Mouse (Mus musculus) midbrain, embryonic 12.5 days (tissue): ENCODE results near the gene Asgr1. TPM values are rescaled to one million over a fixed set of nuclear protein-coding genes. Genes with fewer than 3 reads are reported as not detected.

Source experiments
- ATAC-seq: fragments of 200-750 bp; cut with Nextera tagmentation; 2 replicates; pipeline ENCODE4 v1.8.0; 2017; ENCODE audit warnings: low read depth, moderate TSS enrichment, moderate library complexity; ENCODE audit not compliant: low FRiP score
- H3K27ac ChIP-seq: fragments of 300-500 bp; sonication (generic); replicated peaks from 2 replicates; pipeline ENCODE4 v1.5.1; 2016; ENCODE audit warnings: mild to moderate bottlenecking
- H3K27me3 ChIP-seq: fragments of 300-500 bp; sonication (generic); 2 replicates; pipeline ENCODE4 v1.6.1; 2016; ENCODE audit warnings: mild to moderate bottlenecking
- H3K36me3 ChIP-seq: fragments of 300-500 bp; sonication (generic); 2 replicates; pipeline ENCODE4 v1.6.1; 2016
- H3K4me1 ChIP-seq: fragments of 300-500 bp; sonication (generic); 2 replicates; pipeline ENCODE4 v1.6.1; 2016
- H3K4me2 ChIP-seq: fragments of 300-500 bp; sonication (generic); replicated peaks from 2 replicates; pipeline ENCODE4 v1.6.1; 2016; ENCODE audit warnings: mild to moderate bottlenecking, moderate library complexity
- H3K4me3 ChIP-seq: fragments of 300-500 bp; sonication (generic); 2 replicates; pipeline ENCODE4 v1.5.1; 2016; ENCODE audit warnings: mild to moderate bottlenecking
- H3K9ac ChIP-seq: fragments of 300-500 bp; sonication (generic); replicated peaks from 2 replicates; pipeline ENCODE4 v1.6.1; 2016; ENCODE audit warnings: mild to moderate bottlenecking, moderate library complexity
- H3K9me3 ChIP-seq: fragments of 300-500 bp; sonication (generic); 2 replicates; pipeline ENCODE4 v1.6.1; 2016; ENCODE audit warnings: mild to moderate bottlenecking
- WGBS: fragments of 180-500 bp; shearing (Covaris S2); methylation state at CpG from one replicate; pipeline ENCODE4 v1.1.7; 2016; 5-methylcytosine and 5-hydroxymethylcytosine counted together
- polyA plus RNA-seq: library from polyadenylated mRNA; unstranded; fragments of >200 nt; fragmentation: Nextera tagmentation; extraction: Ambion mirVana; gene quantifications from 2 replicates; pipeline ENCODE4 v1.2.1, GENCODE M21; 2016

Asgr1 gene
- polyA plus RNA-seq, 1 experiment from 2014 or later = 0.89 TPM

GRCm38 (mm10) chr11:70075581-70075980 lies 21.7 kb downstream of the Asgr1 start:
- WGBS = 88% methylated on average over 6 of the region's 6 CpGs
- H3K27ac ChIP-seq = no peak overlapping the region

GRCm38 (mm10) chr11:70077441-70077840 lies 23.6 kb downstream of the Asgr1 start:
- no peaks in the 10 kb centered on the region for H3K9me3 ChIP-seq
- no peaks in the 10 kb centered on the region for H3K4me1 ChIP-seq
- no peak overlapping the region for H3K4me2 ChIP-seq
- no peak overlapping the region for H3K4me3 ChIP-seq
- H3K36me3 ChIP-seq = no peaks in the 10 kb centered on the region
- 77% methylated on average over 1 of the region's 3 CpGs for WGBS
- H3K27ac ChIP-seq = no peak overlapping the region
- H3K9ac ChIP-seq = no peak overlapping the region
- ATAC-seq = no peak
- H3K27me3 ChIP-seq = no peaks in the 10 kb centered on the region

More at GRCm38 (mm10) chr11:70075581-70075980, 21.7 kb downstream of the Asgr1 start:
- no peak for ATAC-seq
- H3K36me3 ChIP-seq = no peaks in the 10 kb centered on the region
- no peak overlapping the region for H3K4me2 ChIP-seq
- no peaks in the 10 kb centered on the region for H3K27me3 ChIP-seq
- no peak overlapping the region for H3K4me3 ChIP-seq
- no peaks in the 10 kb centered on the region for H3K9me3 ChIP-seq
- H3K4me1 ChIP-seq = no peaks in the 10 kb centered on the region
- H3K9ac ChIP-seq = no peak overlapping the region

GRCm38 (mm10) chr11:70079175-70079574 lies 25.3 kb downstream of the Asgr1 start:
- Histone ChIP-seq H3K9ac (no peak overlapping the region), H3K4me1 (no peaks in the 10 kb centered on the region), H3K4me3 (no peak overlapping the region), H3K9me3 (no peaks in the 10 kb centered on the region), H3K4me2 (no peak overlapping the region), H3K36me3 (no peaks in the 10 kb centered on the region), H3K27me3 (no peaks in the 10 kb centered on the region), H3K27ac (no peak overlapping the region)
- no peak for ATAC-seq
- 70% methylated on average over 6 of the region's 6 CpGs for WGBS

GRCm38 (mm10) chr11:70079928-70080327 lies 26.0 kb downstream of the Asgr1 start:
- no peaks in the 10 kb centered on the region for H3K27me3 ChIP-seq
- no peaks in the 10 kb centered on the region for H3K9me3 ChIP-seq
- H3K4me1 ChIP-seq = no peaks in the 10 kb centered on the region
- WGBS = 83% methylated on average over 7 of the region's 7 CpGs
- H3K4me3 ChIP-seq = no peak overlapping the region
- H3K4me2 ChIP-seq = no peak overlapping the region
- no peak overlapping the region for H3K9ac ChIP-seq
- no peak for ATAC-seq
- H3K27ac ChIP-seq = no peak overlapping the region
- no peaks in the 10 kb centered on the region for H3K36me3 ChIP-seq

GRCm38 (mm10) chr11:70080803-70081590 lies 27.1 kb downstream of the Asgr1 start:
- H3K9me3 ChIP-seq = no peaks in the 10 kb centered on the region
- no peak overlapping the region for H3K4me2 ChIP-seq
- no peak overlapping the region for H3K27ac ChIP-seq
- no peak overlapping the region for H3K4me3 ChIP-seq
- H3K36me3 ChIP-seq = no peaks in the 10 kb centered on the region
- H3K4me1 ChIP-seq = no peaks in the 10 kb centered on the region
- no peaks in the 10 kb centered on the region for H3K27me3 ChIP-seq
- no peak for ATAC-seq
- WGBS = 82% methylated on average over 15 of the region's 15 CpGs
- H3K9ac ChIP-seq = no peak overlapping the region

- 87% methylated on average over 8 of the region's 8 CpGs for WGBS
- no peak for ATAC-seq
- Histone ChIP-seq H3K9me3 (no peaks in the 10 kb centered on the region), H3K27ac (no peak overlapping the region), H3K9ac (no peak overlapping the region), H3K4me1 (no peaks in the 10 kb centered on the region), H3K27me3 (no peaks in the 10 kb centered on the region), H3K4me3 (no peak overlapping the region), H3K36me3 (no peaks in the 10 kb centered on the region), H3K4me2 (no peak overlapping the region)
Measured at GRCm38 (mm10) chr11:70084563-70084962, 30.7 kb downstream of the Asgr1 start.

- H3K4me1 ChIP-seq = no peaks in the 10 kb centered on the region
- no peaks in the 10 kb centered on the region for H3K36me3 ChIP-seq
- no peak within 1 kb of the TSS for H3K4me2 ChIP-seq
- H3K4me3 ChIP-seq = no peak within 1 kb of the TSS
- H3K9me3 ChIP-seq = no peaks in the 10 kb centered on the region
- no peak within 1 kb of the TSS for H3K27ac ChIP-seq
- H3K27me3 ChIP-seq = no peaks in the 10 kb centered on the region
- no peak within 1 kb of the TSS for H3K9ac ChIP-seq
- ATAC-seq = no peak
- 85% methylated on average over 12 of the region's 12 CpGs for WGBS
Measured at GRCm38 (mm10) chr11:70091986-70092783, 38.3 kb downstream of the Asgr1 start, which contains the start of gene Asgr2. TSS of gene Asgr2 (plus strand) at chr11:70092644.

GRCm38 (mm10) chr11:70097396-70097795 lies 43.5 kb downstream of the Asgr1 start:
- Histone ChIP-seq H3K9me3 (0 out of 2 replicates have a peak, but pooled peaks cover 5% of the 10 kb centered on the region), H3K36me3 (no peaks in the 10 kb centered on the region), H3K27me3 (no peaks in the 10 kb centered on the region), H3K4me3 (no peak overlapping the region), H3K4me1 (no peaks in the 10 kb centered on the region), H3K27ac (no peak overlapping the region), H3K9ac (no peak overlapping the region), H3K4me2 (no peak overlapping the region)
- WGBS = 89% methylated on average over 11 of the region's 11 CpGs
- ATAC-seq = no peak

GRCm38 (mm10) chr11:70099102-70099501 lies 45.2 kb downstream of the Asgr1 start:
- Histone ChIP-seq H3K4me1 (no peaks in the 10 kb centered on the region), H3K36me3 (no peaks in the 10 kb centered on the region), H3K27me3 (no peaks in the 10 kb centered on the region), H3K4me2 (no peak overlapping the region), H3K9me3 (0 out of 2 replicates have a peak, but pooled peaks cover 5% of the 10 kb centered on the region), H3K4me3 (no peak overlapping the region), H3K9ac (no peak overlapping the region), H3K27ac (no peak overlapping the region)
- no peak for ATAC-seq
- 76% methylated on average over 2 of the region's 2 CpGs for WGBS

- H3K9me3 ChIP-seq = 0 out of 2 replicates have a peak, but pooled peaks cover 5% of the 10 kb centered on the region
- H3K4me1 ChIP-seq = no peaks in the 10 kb centered on the region
- 86% methylated on average over 2 of the region's 2 CpGs for WGBS
- H3K9ac ChIP-seq = no peak overlapping the region
- no peak overlapping the region for H3K4me3 ChIP-seq
- no peaks in the 10 kb centered on the region for H3K36me3 ChIP-seq
- H3K4me2 ChIP-seq = no peak overlapping the region
- H3K27me3 ChIP-seq = no peaks in the 10 kb centered on the region
- no peak overlapping the region for H3K27ac ChIP-seq
- ATAC-seq = no peak
Measured at GRCm38 (mm10) chr11:70099809-70100208, 45.9 kb downstream of the Asgr1 start.

- H3K4me1 ChIP-seq = no peaks in the 10 kb centered on the region
- H3K4me3 ChIP-seq = no peak overlapping the region
- 76% methylated on average over 14 of the region's 14 CpGs for WGBS
- no peak for ATAC-seq
- no peak overlapping the region for H3K9ac ChIP-seq
- H3K36me3 ChIP-seq = no peaks in the 10 kb centered on the region
- 0 out of 2 replicates have a peak, but pooled peaks cover 2% of the 10 kb centered on the region for H3K9me3 ChIP-seq
- H3K27me3 ChIP-seq = no peaks in the 10 kb centered on the region
- H3K27ac ChIP-seq = no peak overlapping the region
- H3K4me2 ChIP-seq = no peak overlapping the region
Measured at GRCm38 (mm10) chr11:70103701-70104315, 49.9 kb downstream of the Asgr1 start.

- Histone ChIP-seq H3K27ac (no peak overlapping the region), H3K9ac (no peak overlapping the region), H3K9me3 (no peaks in the 10 kb centered on the region), H3K4me2 (no peak overlapping the region), H3K4me1 (no peaks in the 10 kb centered on the region), H3K36me3 (no peaks in the 10 kb centered on the region), H3K27me3 (no peaks in the 10 kb centered on the region), H3K4me3 (no peak overlapping the region)
- 62% methylated on average over 8 of the region's 8 CpGs for WGBS
- no peak for ATAC-seq
Measured at GRCm38 (mm10) chr11:70107085-70107484, 53.2 kb downstream of the Asgr1 start.
